Mouse (Mus musculus) neural tube, embryonic 10.5 days (tissue): ENCODE measurements around the gene Gnmt.

Experiments used
- DNase-seq: peaks from one replicate; pipeline ENCODE4 v3.0.0-alpha.2; 2017; ENCODE audit warnings: low spot score; ENCODE audit errors: extremely low spot score

Gnmt gene

GRCm38 (mm10) chr17:46703971-46704886, 24.7 kb downstream of the Gnmt start:
- DNase-seq, result peak; percentile 31

- DNase-seq, result no peak
Observed at GRCm38 (mm10) chr17:46702506-46702905, 26.5 kb downstream of the Gnmt start.

GRCm38 (mm10) chr17:46702100-46702499, 26.9 kb downstream of the Gnmt start:
- DNase-seq, result no peak

- no peak for DNase-seq
Observed at GRCm38 (mm10) chr17:46701489-46701888, 27.5 kb downstream of the Gnmt start.

GRCm38 (mm10) chr17:46699912-46700311, 29.1 kb downstream of the Gnmt start:
- no peak for DNase-seq

DNA sequence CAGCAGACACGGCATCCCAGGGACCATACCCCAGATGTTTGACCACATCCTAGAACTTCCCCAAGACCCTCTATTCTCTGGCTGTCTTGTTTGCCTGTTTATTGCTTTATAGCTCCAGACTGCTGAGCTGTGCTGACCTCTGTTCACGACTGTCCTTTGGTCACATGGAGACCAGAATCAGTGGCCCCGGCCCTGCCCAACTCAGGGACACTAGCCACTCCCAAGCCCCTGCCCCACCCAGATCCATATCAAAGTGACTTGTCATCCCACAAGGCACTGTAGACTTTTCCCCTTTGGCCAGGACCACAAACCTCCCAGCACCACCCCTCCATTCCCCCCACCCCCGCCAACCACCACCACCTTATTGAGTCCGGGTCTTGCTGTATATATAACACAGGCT, 29.7 kb downstream of the Gnmt start:
- no peak for DNase-seq

DNA sequence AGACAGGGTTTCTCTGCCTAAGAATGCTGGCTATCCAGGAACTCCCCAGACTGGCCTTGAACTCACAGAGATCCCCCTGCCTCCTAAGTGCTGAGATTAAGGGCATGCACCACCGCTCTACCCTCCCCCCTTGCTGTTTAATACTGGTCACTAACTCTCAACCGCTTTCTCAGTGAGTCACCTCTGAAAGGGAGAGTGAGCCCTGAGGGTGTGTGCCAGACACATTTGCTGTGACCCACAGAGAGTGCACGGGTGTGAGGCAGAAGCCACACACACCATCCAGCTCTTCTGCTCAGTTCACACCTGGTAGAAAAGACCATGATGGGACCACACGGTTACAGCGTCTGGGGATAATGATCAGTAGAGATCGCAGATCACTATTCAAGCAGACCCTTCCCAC, 30.5 kb downstream of the Gnmt start:
- no peak for DNase-seq

- no peak for DNase-seq
Observed at GRCm38 (mm10) chr17:46694517-46695063, 34.4 kb downstream of the Gnmt start.

DNA sequence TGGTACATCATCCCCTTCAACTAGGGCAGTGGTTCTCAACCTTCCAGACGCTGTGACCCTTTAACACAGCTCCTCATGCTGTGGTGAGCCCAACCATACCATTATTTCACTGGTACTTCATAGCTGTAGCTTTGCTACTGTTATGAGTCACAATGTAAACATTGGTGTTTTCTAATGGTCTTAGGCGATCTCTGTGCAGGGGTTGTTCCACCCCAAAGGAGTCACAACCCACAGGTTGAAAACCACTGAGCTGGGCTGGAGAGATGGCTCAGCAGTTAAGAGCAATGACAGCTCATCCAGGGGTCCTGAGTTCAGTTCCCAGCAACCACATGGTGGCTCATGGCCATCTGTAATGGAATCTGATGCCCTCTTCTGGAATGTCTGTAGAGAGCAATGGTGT, 37.6 kb downstream of the Gnmt start:
- no peak for DNase-seq

DNA sequence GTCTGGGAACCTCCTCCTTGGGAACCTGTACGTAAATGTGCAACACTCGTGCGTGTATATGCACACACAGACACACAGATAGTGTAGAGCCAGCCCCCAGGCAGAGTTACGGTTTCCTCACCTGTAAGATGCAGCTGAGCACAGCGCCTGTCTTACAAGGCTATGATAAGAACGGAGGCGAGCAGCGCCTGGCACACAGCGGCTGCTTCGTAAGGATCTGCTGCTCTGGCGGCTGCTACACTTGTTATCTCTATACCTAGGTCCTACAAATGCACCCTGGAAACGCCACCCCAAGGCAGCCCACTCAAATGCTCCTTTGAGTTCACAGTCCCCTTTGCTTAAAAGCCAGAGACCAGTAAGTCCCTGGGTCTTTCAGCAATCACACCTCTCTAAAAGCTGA, 38.3 kb downstream of the Gnmt start:
- no peak for DNase-seq

DNA sequence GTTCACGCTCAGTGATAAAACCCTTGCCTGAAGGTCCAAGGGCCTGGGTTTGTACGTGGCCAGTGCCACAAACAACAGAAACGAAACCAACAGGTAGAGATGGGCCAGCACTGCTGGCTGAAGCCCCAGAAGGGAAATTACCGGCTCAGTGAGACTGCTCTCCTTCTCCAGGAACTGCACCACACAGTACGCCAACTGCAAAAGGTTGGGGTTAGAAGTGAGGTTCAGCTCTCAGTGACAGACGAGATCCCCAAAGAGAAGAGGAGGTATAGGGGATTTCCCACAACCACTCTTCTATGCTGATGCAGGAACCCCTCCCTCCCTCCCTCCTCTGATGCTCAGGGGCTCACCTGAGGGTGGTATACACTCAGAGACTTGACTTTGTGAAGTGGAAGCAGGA, 43.1 kb downstream of the Gnmt start:
- no peak for DNase-seq

DNA sequence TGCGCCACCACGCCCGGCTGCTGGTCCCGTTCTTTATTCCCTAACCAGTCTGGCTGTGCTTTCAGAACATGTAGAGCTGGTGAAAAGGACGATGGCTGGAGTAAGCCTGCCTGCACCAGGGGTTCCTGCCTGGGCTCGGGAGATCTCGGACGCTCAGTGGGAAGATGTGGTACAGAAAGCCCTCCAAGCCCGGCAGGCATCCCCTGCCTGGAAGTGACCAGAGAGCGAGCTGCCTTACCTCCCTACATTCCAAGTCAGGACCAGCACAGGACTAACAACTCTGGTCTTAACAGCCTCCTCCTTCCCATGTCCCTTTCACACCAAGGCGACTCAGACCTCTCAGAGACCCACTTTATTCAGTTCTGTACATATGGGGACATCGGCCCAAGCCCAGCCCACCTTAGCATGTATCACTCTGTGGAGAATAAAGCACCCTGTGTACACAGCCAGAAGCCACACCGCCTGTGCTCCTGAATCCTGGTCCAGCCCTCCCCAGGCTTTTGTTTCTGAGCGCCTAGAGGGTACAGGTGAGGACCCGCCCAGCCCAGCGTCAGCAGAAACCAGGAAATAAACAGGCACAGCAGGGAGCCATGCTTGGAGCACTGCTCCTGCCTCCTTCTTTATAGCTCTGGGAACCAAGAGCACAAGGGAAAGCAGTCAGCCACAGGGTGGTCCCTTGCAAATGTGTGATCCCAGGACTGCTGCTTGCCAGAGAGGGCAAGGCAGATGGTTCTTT, 46.1 kb downstream of the Gnmt start:
- no peak for DNase-seq

GRCm38 (mm10) chr17:46681466-46682118, 47.4 kb downstream of the Gnmt start:
- no peak for DNase-seq

- DNase-seq, result peak; percentile 100
Observed at GRCm38 (mm10) chr17:46680760-46681373, 48.1 kb downstream of the Gnmt start, which contains the start of gene Klhdc3. Gene Klhdc3 (minus strand): TSS chr17:46680914.

DNA sequence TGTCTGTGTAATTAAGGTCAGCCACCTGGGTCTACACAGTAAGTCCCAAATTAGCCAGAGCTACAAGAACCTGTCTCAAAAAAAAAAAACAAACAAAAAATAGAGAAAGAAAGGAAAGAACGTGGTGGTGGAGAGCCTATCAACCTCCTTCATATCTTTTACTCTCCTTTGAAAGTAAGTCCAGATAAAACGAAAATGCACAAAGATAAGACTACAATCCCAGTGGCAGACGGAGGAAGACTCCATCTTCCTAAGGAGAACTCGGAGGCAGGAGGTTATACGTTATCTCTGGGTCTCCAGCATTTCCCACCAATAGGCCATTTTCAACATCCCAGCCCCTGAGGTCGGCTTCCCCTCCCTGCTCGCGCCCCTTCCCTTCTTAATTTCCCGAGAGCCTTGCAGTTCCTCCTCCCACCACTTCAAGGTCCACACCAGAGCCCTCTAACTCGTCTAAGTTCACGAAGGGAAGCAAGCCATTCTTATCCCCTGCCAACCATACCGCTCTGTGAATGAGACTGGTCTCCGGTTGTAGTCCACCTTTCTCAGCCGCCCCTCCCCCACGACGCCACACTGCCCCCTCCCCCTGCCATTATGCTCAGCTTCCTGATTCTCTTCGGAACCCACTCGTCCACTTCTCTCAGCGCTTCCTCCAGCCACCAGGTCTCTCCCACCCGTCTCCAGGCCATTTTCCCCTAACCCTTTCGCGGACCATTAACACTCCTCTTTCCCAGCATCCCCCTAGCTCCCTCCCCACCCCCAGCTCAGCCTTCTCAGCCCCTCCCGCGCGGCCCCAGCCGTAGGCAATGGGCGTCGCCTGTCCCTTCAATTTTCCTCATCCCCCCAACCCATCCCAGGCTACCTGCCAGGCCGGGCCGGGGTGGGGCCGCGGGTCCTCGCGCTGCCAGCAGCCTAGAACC, 48.9 kb downstream of the Gnmt start:
- DNase-seq, result no peak

GRCm38 (mm10) chr17:46678911-46679310, 50.1 kb downstream of the Gnmt start:
- no peak for DNase-seq

DNA sequence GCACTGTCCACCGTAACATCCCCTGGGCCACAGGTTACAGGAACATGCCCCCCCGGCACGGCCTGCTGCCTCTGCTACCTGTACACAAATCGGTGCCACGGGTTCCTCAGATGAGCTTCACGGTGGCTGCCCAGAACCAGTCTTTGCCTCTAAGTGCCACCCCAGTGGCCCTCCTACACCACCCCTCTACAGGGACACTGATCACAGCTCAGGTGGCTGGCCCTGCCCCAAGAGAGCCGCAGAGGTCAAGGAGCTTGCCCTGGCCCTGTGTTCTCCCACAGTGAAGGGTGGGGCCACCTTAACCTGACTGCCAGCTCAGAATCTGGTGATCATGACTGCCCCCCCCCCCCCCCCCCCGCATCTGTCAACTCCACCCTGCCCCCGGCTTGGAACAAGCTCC, 50.6 kb downstream of the Gnmt start, which contains the start of gene Mea1:
Gene Mea1, plus strand, starts transcription at position 378 of the 400 bp plus-strand sequence.
- no peak for DNase-seq
